Mouse (Mus musculus) heart, adult 8-10 months (tissue): ENCODE measurements around the gene 1700010I14Rik. TPM values are rescaled to one million over a fixed set of nuclear protein-coding genes. Genes with fewer than 3 reads are reported as not detected.

Source experiments
- DNase-seq: peaks from one replicate; pipeline ENCODE4 v3.0.0; 2022; ENCODE audit warnings: low spot score
- total RNA-seq, 4 experiments: library from RNA; stranded (reverse); gene quantifications; 2 replicates each; pipeline ENCODE4 v1.2.4; 2022

The 1700010I14Rik gene
- under 1 TPM in 2 of 4 experiments, not detected in 2; 0.16 to 0.40 TPM for total RNA-seq

DNA sequence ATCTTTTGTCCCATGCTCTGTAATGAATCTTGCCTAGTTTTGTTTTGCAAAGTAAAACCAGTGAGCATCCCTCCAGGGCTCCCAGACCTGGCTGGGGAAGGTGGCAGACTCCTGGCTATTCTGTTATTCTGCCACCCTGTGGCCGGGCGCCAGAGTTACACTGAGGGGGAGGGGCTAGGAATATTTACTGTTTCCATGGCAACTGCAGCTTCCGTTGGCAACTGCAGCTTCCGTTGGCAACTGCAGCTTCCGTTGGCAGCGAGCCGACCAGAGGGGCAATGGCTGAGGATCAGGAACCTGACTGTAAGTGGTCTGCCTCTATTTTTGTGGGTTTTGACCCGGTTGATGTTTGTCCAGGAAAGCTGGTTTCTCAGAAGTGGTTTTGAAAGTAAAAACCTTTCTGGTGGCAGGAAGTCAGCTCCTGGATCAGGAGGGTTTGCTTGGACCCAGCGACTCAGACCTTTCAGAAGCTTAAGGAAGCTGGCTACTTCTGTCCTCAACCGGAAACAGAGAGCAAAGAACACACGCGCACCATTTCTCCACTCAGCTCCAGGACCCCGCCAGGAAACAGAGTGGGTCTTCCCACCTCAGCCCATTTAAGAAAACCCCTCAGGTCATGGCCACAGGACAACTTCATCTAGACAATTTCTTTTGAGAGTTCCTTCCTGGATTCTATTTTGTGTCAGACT is at the start of gene 1700010I14Rik:
Gene 1700010I14Rik (plus strand): TSS at position 215 of the 689 bp plus-strand sequence.
- peak; percentile 79 for DNase-seq

DNA sequence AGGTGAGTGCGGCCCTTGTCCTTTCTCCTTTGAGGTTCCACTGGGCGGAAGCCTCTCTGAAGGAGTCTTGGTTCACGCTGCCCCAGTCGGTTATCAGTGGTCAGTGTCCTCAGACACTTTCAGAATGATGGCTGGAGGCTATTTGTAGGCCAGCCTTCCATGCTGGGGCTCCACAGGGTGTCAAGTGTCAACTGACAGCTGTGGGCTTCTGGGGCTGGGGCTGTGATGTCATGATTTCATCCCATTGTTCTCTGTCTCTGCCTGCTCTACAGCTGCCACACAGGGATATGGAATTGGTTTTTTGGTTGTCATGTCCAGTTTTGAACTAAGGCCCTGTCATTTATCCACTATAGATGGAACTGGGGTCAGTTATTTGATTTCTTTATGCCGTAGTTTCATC is 36.5 kb upstream of the 1700010I14Rik start:
- DNase-seq, result no peak

DNA sequence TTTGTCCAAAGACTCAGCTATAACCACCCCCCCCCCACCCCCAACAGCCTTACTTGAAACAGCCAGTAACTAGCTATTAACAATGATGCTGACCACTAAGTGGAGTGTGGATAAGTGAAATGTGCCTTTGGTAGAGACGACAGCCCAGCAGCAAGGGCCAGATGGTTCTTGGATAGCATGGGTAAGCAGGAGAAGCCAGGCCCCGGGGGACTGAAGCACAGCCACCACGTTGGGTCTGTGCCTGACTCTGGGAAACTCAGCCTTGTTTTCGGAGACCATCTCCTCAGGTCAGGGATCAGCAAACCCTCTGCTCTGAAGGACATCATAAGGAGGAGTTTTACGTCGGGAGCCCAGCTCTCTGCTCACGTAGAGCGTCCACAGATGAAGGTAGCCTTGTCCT is 35.2 kb upstream of the 1700010I14Rik start:
- DNase-seq, result no peak

DNA sequence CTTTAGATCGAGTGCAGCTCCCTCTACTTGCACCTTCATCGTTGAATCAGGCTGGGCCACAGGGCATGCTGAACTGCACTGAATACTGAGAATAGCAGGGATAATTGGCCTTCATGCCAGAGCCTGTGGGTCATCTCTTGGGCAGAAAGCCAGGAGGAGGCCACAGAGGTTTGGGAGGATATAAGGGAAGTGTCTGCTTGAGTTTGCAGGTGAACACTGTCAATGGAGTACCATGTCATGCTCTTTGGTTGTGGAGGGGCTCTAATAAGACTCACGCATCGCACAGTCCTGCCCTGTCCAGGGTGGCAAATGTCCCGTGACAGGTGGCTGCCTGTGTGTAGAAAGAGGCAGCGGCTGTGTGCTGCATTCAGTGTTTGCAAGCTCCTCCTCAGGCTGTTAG is 30.0 kb upstream of the 1700010I14Rik start:
- DNase-seq, result no peak

DNA sequence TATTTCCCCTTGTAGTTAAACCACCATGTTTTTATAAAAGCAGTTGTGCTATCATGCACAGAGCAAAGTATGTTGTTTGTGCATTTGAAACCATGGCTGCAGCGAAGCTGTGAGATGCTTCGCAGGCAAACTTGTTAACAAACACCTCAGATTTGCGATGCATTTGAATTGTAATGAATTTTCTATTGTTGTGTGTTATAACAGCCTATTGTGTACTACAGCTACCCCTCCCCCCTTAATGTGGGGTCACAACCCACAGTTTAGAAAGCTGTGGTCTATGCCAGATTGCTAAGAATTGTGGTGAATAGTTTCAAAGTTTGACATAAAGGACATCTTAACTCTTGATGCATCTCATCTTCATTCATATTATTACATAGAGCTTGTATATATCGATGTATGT is 27.7 kb upstream of the 1700010I14Rik start:
- no peak for DNase-seq

DNA sequence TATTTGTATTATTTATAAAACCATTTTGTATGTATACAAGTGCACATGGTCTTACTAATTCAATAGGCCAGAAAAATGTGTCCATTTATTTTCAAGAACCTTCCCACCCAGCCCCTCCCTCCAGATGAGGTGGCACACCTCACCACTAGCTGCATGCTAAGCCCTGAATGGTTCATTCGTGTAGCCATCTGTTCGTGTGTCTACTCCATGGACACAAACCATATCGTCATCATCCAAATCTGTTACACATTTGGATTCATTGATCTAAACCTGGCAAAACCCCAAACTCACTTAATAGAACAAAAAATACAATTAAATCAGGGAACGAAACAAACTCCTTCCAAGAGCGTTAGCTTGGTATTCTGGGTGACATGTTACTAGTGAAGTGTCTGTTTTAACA is 27.0 kb upstream of the 1700010I14Rik start:
- no peak for DNase-seq

DNA sequence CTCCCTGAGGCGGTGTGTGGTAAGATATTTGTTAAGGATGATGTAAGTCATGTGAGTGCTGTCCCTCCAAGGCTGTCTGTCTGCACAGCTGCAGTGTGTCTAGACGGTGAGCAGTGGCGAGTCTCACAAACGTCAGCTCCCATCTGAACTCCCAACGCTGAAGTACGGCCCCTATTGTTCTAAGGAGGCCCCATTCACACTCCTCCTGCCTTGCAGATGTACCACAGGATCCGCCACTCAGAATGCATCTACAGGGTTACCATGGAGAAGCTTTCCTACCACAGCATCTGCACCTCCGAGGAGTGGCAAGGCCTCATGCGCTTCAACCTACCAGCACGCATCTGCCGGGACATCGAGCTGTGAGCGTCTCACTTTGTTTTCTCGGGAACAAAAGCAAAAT is 26.5 kb upstream of the 1700010I14Rik start:
- no peak for DNase-seq

DNA sequence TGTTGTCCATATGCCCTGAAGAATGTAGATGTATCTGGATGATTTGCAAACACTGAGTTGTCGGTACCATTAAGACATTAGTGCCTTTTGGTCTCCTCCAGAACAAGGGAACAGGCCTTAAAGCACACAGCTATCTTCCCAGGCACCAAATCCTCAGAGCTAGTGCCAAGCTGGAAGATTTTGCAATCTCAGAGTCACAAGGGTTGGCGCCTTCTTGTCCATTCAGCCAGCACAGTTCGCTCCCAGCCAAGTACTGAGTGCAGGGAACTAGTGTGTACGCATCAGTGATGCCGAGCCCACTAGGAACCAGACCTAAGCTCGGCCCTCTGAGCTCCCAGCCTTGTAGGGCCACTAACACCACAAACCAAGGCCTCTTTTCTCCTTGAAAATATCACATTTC is 23.0 kb upstream of the 1700010I14Rik start:
- peak; percentile 13 for DNase-seq

DNA sequence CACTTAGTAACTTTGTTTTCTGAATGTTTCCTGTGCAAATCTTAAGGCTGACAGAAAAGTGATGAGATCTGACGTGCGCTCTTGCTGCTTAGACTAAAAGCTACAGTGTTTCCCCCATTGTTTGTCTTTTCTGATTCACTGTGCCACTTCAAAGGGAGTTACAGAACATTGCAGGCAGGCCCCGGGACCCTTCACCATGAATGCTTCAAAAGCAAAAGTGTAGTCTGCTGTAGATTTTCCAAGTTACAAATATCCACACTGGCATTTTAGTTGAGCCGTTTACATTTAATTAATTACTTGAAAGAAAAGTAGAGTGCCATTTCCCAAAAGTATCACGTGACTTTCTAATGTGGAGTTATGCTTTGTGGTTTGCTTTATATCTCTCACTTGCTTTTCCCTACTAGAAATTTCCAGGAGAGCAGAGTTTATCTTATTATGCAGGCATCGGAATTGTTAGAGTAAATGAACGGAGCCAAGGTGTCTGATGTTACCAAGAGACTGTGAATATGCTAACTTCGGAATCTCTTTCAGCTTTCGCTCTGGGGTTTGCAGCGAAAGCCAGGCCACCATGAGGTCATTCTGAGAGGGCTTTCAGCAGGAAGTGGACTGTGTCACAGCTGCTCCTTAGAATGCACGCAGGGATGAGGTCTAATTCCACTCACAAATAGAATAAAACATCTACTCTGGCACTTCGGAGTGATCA is 15.8 kb upstream of the 1700010I14Rik start:
- DNase-seq, result no peak

DNA sequence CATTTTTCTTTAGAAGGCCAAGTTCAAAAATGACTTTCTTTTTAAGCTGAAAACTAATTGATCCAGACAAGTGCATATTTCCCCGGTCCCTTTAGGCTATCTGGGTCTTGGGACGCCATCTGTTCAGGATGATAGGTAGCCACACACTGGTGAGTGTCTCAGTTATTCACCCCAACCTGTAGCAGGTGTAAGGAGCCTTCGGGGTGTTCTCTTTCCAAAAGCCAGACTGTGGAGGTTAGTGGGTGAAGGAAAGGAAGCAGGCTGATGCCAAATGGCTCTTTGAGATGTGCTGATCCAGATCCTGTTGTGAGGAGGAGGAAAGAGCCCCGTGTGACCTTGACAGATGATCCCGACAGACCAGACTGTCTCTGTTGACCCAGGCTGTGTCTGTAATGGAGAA is 14.8 kb upstream of the 1700010I14Rik start:
- DNase-seq, result no peak

DNA sequence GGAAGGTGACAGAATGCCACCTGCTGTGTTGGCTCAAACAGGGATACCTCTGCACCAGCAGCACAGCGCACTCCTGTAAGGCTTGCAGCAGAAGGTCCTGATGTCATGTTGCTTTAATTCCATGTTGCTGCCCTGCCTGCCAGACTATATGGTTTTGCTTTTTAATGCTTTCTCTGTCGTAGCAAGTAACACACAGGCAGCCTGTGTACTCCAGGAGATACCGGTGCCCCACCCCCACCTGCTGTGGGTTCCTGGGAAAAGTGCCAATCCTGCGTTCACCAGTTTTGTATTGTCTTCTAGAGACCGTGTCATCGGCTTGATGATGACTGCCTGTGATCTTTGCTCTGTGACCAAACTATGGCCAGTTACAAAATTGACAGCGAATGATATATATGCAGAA is 13.7 kb upstream of the 1700010I14Rik start:
- no peak for DNase-seq

DNA sequence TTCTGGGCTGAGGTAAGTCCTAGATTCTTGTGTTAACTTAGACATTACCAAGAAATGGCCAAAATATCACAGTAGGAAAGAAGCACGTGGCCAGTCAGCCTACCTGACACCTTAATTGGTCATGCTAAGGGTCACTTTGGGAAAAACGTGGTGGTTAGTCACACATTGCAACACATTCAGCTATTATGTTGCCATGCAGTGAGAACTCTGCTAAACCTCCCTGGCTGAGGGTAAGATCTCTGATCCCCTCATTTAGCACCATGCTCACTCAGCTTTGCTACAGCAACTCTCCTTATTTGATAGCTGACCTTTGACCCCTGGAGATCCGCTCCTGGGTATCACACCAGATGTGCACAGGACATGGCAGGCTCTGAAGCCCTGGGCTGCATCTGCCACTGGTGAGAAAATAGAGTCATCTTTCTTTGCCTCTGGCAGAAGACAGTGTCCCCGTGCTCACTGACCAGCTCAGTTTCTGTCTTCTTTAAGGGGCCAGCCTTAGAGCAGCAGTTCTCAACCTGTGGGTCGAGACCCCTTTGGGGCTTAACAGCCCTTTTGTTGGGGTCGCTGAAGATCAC is 13.2 kb upstream of the 1700010I14Rik start:
- no peak for DNase-seq

DNA sequence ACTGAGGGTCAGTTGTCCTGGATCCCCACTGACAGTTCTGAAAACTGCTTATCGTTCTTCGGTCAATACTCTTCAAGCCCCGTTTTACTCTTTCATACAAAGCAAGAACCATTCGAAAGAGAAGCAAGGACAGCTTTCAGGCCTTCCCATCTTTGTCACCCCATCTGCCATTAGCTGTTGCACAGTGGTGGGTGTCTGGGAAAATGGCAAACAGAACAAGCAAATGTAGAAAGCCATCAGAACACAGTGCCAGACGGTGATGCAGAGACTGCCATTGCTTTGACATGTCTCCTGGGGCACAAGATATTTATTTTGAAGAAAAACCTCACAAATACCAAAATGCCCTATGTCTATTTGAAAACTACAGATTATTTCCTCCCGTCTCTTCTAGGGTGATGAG is 11.4 kb upstream of the 1700010I14Rik start:
- no peak for DNase-seq

DNA sequence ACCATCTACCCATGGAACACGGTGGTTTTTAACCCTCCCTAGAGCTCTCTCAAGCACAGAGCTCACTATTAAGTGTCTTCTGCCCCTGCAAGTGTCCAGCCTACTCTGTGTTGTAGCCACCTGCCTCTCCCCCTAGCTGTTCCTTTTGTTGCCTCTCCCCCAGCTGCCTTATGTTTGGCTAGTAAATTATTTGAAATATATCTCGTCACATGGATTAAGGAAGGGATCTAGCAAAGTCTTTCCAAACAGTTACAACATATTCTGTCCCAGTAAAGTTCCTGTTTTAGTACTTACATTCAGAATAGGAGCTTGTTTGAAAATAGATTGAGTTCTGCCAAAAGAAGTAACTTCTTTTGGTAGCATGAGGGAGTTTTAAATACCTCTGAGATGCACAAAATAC is 10.9 kb upstream of the 1700010I14Rik start:
- DNase-seq, result no peak

DNA sequence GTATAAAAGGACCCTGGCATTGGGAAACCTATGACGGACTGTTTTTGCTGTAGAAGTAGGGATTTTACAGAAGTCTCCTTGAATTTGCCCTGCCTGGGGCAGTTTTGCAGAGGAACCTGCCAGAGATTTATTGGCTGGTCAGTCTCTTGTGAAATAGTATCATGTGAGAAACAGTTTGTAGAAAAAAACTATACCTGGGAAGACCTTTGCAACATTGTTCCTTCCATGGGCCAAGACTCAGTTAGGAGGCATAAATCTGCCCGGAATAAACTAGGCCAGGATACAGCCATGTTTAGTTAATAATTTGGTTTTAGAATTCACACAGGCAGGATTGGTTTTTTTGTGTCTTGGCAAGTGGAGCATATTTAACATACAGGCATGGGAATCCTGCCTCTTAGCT is 4.6 kb upstream of the 1700010I14Rik start:
- no peak for DNase-seq

DNA sequence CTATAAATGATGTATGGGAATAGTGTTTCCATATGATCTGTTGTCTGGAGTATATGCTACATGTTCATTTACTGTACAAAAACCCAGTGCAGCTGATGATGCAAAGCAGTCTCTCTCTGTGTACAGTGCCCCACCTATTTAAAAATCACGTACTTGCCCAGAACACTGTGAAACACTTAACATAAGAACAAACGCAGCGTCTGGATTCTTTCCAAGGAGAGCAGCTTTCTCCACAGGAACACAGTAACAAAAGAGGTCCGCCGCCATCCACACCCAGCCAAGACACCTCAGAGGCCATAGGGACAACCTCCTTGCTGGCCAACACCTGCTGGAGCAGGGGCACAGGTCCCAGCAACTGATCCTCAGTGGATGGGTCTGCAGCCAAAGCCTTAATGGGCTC is 2.4 kb upstream of the 1700010I14Rik start:
- DNase-seq, result no peak

DNA sequence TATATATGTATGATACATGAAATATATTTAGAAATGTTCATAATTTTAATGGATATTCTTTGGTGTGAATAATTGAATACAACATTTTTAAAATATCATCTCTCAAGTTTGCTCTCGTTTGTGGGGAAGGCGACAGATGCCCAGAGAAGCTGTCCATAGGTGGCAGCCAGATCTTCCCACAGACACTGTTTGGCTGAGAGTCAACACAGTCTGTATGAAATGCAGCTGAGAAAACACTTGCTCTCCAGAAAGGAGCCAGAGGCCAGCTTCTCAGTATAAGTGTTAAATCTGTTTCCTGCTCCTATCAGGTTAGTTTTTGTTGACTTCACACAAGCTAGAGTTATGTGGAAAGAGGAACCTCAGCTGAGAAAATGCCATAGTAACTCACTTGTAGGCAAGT is 1.6 kb upstream of the 1700010I14Rik start:
- DNase-seq, result no peak

DNA sequence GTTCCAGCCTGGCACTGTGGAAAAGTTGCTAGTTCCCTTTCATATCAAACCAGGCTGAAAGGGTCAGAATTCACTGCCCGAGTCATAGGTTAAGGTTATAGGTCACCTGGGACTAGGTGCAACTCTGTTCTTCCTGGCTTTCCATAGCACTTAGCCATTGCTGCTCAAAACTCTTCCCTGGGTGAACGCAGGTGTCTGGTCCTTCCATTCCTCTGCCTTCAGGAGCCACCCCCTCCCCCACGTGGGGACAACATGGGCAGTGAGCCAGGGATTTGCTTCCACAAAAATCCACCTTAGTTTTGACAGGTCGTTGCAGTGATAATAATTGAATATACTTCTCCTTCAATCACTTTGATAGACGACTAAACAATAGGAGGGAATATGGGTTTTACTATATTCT is 764 bp upstream of the 1700010I14Rik start:
- DNase-seq, result no peak

DNA sequence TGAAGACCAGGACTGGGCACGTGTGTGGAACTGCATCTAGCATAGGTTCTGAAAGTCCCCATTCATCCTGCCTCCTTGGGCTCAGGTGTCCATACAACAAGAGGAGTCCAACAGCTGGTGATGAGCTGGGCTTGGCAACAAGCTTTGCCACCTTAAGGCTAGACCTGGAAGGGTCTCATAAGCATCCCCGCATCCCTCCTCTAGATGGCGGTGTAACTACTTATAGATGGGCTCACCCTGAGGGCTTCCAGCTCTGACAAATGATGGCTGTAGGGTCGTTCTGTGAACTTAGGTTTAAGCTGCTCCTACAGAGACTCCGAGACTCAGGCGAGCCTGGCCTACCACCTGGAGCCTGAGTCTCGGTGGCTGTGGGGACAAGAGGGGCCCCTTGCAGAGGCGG is 3.0 kb downstream of the 1700010I14Rik start:
- DNase-seq, result no peak

DNA sequence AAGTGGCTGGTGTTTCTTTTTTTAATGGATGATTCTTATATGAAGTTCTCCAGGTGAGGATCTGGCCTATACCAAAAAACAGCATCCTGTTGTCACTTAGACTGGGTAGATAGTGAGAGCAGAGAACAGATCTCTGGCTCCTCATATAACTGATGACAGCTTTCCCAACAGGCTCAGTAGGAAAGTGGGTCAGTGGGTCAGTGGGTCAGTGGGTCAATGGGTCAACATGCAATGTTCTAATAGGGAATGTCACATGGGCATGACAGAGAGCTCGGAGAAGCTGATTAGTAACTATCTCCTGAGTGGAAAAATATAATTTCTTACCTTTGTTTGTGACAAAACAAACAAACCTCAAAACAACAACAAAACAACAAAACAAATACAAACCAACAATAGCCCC is 7.2 kb downstream of the 1700010I14Rik start:
- no peak for DNase-seq

DNA sequence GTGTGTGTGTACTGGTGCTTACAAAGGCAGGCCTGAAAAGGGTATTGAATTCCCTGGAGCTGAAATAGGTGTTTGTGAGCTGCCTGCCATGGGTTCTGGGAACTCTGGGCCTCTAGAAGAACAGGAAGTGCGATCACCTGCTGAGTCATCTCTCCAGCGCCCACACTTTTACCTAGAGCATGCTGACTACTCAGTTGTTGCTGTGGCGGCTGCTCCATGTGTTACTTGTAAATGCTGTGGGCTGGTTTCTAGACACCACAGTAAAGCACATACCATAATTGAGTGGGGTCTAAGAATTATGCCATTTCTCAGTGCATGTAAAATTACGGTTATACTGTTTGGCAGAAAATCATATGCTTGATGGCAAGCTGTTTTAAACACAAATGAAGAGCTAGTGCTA is 14.3 kb downstream of the 1700010I14Rik start:
- no peak for DNase-seq

DNA sequence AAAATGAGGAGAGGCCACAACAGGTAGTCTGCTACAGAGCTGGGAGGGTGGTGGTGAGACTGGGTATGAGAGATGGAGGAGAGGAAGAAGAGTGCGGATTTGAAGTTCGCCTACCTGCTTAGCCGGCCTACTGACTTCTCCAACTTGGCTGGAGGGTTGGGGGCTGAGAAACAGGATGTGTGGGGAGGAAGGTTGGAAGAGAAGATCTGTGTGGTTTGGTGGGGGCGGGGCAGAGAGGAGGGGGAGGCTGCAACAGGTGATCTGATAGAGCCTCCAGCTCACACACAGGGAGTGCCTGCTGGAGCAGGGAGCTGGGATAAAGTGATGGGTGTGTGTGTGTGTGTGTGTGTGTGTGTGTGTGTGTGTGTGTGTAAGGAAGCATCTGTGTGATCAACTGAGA is 16.4 kb downstream of the 1700010I14Rik start:
- no peak for DNase-seq
